Mouse (Mus musculus) testis, postnatal 10 days (tissue): ENCODE results near the gene Timm8b.
"Not testable (repeated sequence)": the region's sequence is repeated elsewhere in the genome, so short reads cannot be mapped to it uniquely, and the experiment has no call there.

ENCODE experiments used
- DNase-seq: peaks from one replicate; pipeline ENCODE4 v3.0.0; 2021; ENCODE audit warnings: low spot score

Timm8b gene

GRCm38 (mm10) chr9:50602055-50602845 is 1.5 kb upstream of the Timm8b start:
- DNase-seq: no peak

GRCm38 (mm10) chr9:50603998-50604324 is 251 bp downstream of the Timm8b start:
- DNase-seq: no peak

- DNase-seq: no peak
Observed at GRCm38 (mm10) chr9:50604338-50604737, 628 bp downstream of the Timm8b start.

DNA sequence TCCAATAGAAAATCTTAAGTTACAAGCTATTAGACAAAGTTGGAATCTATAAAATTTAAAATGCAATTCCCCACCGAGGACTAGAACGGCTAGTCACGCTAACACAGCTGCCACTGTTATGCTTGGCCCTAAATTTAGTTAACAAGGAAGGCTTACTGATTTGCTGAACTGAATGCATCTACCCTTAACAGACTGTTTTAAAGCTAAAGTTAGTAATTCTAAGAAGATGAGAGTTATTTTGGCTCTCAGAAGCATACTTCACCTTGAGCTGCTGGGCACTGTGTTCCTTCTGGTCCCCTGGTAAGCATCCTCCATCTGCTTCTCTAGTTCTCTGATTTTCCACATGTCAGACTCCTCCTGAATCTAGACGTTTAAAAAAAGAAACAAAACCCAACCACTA is 8.4 kb downstream of the Timm8b start:
- no peak for DNase-seq

DNA sequence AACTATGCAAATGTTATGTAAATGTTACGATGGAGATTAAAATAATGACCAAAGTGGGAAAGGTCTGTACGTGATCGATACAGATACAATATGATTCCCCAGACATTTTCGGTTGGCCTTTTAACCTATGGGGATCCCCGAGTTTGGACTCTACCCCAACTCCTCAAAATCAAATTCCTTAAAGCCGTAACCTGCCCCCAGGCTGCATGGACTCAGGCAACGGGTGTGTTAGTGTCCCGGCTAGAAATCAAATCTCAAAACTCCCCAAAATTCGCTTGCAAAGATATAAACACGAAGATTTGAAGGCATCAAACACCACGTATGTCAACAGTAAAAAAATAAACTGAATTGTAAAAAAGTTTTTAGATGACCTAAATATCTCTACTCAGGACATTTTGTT is 12.5 kb downstream of the Timm8b start:
- DNase-seq: no peak

DNA sequence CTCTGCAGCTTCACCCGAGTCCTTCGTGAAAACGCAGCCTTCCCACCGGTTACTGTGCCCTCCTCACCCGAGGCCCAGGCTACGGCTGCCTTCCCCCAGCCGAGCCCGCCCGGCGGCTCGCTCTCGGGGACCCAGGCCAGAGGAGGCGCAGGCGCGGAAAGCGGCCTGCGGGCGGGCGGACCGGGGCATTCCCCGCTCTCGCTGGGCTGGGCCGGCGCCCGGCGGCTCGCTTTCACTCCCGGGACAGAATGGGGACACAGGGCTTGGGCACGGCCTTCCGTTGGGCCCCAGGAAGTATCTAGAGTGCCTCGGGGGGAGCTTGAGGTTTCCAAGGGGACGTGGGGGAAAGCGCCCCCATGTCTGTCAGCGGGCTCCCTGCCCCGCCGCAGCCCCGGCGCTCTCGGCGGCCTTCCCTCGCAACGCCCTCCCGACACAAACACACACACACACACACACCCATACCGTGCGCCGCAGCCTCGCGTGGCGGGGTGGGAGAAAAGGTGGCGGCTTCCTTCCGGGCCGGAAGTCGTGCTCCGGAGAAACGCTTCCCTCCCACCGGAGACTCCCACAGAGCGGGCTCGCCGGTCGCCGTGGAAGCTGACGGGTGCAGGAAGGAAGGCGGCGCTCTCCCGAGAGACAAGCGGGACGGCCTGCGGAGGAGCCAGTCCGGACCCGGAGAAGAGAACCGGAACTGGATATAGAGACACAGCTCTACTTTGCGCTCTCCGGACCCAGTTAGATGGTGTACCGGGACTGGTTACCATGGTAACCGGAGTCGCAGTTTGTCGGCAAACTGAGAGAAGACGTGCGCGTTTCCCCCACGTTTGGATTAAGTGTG is 13.3 kb downstream of the Timm8b start, which contains the start of the genes Pih1d2 and Nkapd1:
TSS of gene Pih1d2 (plus strand) at position 556 of the 838 bp plus-strand sequence.
TSS of gene Nkapd1 (minus strand) at position 699 of the 838 bp plus-strand sequence.
- peak; percentile 88 for DNase-seq

DNA sequence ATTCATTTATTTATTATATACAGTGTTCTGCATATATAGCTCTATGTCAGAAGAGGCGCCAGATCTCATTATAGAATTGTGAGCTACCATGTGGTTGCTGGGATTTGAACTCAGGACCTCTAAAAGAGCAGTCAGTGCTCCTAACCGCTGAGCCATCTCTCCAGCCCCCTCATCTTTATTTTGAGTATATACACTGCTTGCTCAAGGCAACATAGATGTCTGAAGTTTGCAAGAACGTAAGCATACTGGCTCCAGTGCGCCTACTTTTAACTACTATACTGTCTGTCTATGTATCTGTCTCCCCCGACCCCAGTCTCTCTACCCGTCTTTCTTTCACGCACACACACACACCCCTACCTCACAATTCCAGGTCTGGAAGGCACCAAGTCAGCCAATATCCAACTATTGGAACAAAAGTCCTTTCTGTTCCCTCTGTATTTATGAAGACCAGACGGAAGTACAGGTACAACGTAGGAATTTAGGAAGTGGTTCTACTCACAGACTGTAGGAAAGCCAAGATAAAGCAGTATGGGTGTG is 14.2 kb downstream of the Timm8b start:
- DNase-seq: no peak

DNA sequence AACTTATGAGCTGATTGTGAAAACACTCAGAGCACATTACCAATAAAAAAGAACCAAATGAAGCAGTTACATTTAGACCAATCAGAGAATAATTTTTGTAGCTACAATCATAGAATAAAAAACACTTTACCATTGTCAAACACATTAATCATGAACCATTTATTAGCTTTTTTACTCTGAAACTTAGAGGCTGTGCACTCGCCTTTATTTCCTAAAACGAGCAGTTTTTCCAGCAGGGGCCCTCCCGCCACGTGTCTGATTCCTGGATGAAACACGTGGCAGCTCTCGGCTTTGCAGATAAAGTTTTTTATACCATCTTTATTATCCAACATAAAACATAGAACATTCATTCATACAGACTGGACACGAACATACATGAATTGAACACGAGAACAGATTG is 27.2 kb downstream of the Timm8b start:
- not testable (repeated sequence) for DNase-seq

DNA sequence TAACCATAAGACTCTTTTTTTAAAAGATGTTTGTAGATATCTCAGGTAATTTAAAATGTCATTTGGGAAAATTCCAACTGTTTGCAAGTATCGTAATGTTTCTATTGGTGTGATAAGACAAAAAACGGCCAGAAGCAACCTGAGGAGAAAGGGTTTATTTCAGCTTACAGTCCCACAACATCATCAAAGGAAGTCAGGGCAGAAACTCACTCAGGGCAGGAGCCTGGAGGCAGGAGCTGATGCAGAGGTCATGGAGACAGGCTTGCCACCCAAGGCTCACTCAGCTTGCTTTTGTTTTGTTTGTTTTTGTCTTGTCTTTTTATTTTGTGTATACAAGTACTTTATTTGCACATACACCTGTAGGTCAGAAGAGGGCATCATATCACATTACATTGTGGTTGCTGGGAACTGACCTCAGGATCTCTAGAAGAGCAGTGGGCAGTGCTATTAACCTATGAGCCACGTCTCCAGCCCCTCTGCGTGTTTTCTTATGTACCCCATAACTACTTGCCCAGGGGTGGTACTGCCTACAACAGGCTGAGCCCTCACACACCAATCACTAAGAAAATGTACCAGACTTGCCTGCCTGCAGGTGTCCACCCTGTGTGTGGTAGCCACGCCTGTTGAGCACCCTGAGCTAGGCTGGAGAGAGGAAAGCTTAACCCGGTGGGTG is 28.4 kb downstream of the Timm8b start:
- no peak for DNase-seq

DNA sequence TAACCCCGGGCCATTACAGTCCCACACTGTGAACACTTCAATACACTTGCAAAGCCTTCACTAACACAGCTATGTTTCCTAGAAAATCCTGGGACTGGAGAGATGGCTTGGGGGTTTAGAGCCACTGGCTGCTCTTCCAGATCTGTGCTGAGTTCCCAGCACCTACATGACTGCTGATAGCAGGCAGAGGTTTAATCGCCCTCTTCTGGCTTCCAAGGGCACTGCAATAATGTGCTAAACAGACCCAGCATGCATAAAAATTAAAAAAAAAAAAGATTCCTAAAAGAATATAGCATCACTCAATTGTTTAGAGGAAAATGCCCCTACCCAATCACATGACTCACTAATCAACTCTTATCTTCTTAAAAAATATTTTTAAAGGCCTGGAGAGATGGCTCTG is 29.3 kb downstream of the Timm8b start:
- DNase-seq: no peak

DNA sequence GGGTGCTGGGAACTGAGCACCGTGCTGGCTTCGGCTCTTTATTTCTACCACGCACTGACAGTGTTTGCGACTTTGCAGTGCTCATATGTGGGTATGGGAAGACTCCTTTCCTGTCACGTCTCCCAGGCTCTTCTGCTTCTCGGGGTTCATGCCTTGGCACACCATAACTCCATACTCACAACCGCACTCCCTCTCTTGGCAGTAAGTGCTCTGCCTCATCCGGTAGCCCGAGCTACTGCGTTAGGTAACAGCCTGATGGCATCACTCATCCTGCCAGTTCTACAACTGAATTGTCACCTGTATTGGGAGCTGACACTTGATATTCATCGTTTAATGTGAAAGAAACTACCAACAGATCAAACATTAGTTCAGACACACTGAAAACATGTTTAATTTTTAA is 30.6 kb downstream of the Timm8b start:
- DNase-seq: no peak

DNA sequence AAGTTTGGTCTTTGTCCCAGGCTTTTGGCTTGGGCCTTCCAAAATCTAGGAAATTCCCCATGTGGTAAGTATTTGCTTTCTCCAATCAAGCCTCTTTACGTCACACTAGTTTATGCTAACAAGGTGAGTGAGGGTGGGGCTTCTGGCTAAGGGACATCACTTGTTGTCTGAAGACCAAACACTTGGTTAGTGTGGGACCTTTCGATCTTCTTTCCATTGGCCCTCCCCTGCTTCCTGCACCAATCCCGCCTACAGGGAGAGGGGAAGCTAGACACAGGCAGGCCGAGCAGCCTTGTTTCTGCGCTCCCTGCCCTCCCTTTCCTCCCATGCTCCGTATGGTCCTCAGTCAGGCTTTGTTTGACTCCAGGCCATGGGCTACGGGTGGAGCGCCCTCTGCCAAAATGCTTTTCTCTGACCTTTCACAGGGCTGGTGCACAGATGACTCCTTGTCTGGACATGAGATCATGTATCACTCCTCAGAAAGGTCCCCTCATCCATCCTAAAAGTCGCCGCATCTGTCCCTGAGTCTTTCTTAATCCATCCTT is 43.2 kb downstream of the Timm8b start:
- DNase-seq: no peak

DNA sequence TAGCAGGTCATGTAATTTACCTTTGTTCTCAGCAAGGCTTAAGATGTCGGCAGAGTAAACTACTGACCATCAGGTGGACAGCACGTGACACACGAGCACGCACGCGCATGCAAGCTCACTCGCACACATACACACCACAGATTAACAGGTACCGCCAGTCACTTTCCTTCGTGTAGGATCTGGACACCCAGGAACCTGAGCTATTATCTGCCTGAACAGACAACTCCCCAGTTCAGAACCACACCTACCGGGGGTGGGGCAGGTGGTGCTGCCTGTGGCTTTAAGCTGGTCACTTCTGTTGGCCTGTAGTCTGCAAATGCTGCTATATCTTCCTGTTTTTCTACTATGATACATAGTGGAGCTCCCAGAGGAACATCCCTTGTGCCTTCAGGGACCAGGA is 46.8 kb downstream of the Timm8b start:
- DNase-seq: no peak
